Mouse (Mus musculus): ENCODE measurements at regions not wholly inside any gene's neighbourhood (a gene's known extent, or its start where the extent isn't known, plus 50 kb on each side); places are given as distances from the start of the nearest gene placed in this dataset.
"Not testable (repeated sequence)": the region's sequence is repeated elsewhere in the genome, so short reads cannot be mapped to it uniquely, and the experiment has no call there.

DNA sequence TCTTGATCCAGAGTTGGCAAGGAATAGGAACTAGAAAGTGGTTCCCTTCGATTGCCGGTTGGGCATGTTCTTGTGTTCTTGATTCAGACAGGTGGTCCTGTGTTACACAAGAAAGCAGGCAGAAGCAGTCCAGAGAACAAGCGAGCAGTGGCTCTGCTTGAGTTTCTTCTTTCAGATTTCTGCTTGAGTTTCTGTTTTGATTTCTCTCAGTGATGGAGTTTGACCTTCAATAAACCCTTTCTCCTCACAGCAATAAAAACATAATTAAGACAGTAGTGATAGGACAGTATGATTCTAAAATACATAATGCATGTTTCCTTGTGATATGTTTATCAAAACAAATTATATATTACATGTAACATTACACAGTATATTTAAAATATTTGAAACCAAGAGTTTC is 59.1 kb downstream of the Klf6 start:
- Histone ChIP-seq H3K9me3 (no peaks in the 10 kb centered on the region), H3K4me2 (replicated peaks) (no peak overlapping the region), H3K27me3 (no peaks in the 10 kb centered on the region), H3K4me1 (no peaks in the 10 kb centered on the region), H3K36me3 (no peaks in the 10 kb centered on the region), H3K9ac (no peak overlapping the region), H3K4me3 (no peak overlapping the region), H3K27ac (no peak overlapping the region)
- ATAC-seq (ENCODE audit: low FRiP score, low read depth) = no peak
- 79% methylated on average over 3 of the region's 3 CpGs for WGBS

DNA sequence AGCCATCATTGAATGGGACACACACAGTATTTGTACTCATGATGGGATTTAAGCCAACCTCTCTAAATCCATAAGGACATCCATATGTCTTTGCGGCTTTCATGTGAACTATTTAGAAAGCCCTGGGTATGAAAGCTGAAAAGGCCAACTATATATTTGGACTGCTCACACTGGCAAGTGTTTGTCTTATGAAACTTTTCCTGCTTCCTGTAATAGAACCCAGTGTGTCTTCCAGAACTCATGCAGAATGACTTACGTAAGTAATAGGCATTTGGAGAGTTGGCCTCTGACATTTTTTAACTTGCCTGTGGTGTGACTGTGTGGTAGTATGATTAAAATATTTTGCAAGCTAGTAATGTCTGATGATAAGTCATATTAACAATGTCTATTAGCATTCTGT is 70.2 kb downstream of the Klf6 start:
- no peak for ATAC-seq (ENCODE audit: low FRiP score, low read depth)
- Histone ChIP-seq H3K4me3 (no peak overlapping the region), H3K9ac (no peak overlapping the region), H3K4me2 (replicated peaks) (no peak overlapping the region), H3K36me3 (no peaks in the 10 kb centered on the region), H3K27ac (no peak overlapping the region), H3K4me1 (no peaks in the 10 kb centered on the region), H3K9me3 (no peaks in the 10 kb centered on the region), H3K27me3 (no peaks in the 10 kb centered on the region)
- 90% methylated on average over 2 of the region's 2 CpGs for WGBS

DNA sequence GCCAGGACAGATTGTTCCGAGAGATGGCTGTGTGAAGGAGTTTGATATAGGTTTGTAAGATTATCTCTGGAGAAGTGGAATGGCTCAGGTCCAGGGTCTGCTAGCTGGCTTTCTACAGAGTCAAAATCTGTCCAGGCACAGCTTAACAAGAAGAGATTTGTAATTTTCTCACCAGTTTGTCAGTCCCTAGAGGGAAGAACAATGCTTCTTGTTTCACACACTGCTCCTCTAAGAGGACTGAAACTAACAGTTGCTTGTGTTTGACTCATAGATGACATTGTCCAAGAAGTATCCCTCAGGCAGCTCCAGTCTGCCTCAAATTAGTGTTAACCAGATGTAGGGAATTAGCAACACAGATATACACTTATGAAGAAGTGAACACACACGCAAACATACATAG is 76.2 kb downstream of the Klf6 start:
- 83% methylated on average over 2 of the region's 2 CpGs for WGBS
- Histone ChIP-seq H3K4me1 (no peaks in the 10 kb centered on the region), H3K36me3 (no peaks in the 10 kb centered on the region), H3K4me3 (no peak overlapping the region), H3K9me3 (no peaks in the 10 kb centered on the region), H3K9ac (no peak overlapping the region), H3K27ac (no peak overlapping the region), H3K27me3 (no peaks in the 10 kb centered on the region), H3K4me2 (replicated peaks) (no peak overlapping the region)
- ATAC-seq (ENCODE audit: low FRiP score, low read depth) = no peak

DNA sequence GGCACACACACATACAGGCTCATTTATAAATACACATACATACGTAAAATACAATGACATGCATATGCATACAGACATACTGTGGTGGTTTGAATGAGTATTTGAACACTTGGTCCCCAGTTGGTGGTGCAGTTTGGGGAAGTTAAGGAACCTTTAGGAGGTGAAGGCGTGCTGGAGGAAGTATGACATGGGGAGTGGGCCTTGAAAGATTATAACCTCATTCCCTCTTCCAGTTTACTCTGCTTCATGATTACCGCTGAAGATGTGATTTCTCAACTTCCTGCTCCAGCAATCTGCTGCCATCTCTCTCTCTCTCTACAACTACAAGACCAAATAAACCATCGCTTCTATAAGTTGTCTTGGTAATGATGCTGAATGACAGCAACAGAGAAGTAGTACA is 76.7 kb downstream of the Klf6 start:
- ATAC-seq (ENCODE audit: low FRiP score, low read depth) = no peak
- Histone ChIP-seq H3K9me3 (no peaks in the 10 kb centered on the region), H3K36me3 (no peaks in the 10 kb centered on the region), H3K4me1 (no peaks in the 10 kb centered on the region), H3K27ac (no peak overlapping the region), H3K9ac (no peak overlapping the region), H3K27me3 (no peaks in the 10 kb centered on the region), H3K4me2 (replicated peaks) (no peak overlapping the region), H3K4me3 (no peak overlapping the region)
- 86% methylated on average over 4 of the region's 4 CpGs for WGBS

DNA sequence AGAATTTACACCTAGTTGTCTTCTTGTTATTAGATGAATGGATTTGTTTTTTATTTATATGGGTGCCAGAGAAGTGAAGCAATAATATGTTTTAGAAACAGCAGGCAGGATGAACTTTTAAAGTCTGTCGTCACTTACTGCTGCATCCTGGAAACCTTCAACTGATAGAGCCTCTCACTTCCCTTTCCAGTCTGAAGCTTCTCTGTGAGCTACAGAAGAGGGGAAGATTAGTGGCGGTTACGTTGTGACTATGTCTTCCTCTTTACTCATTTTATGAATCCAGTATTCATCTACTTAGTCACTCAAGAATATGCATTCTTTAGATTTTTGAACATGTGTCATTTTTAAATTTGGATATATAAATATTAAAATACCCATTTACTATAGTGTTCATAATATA is 78.1 kb downstream of the Klf6 start:
- Histone ChIP-seq H3K4me1 (no peaks in the 10 kb centered on the region), H3K36me3 (no peaks in the 10 kb centered on the region), H3K4me3 (no peak overlapping the region), H3K9ac (no peak overlapping the region), H3K27ac (no peak overlapping the region), H3K27me3 (no peaks in the 10 kb centered on the region), H3K4me2 (replicated peaks) (no peak overlapping the region), H3K9me3 (no peaks in the 10 kb centered on the region)
- 79% methylated on average over 3 of the region's 3 CpGs for WGBS
- ATAC-seq (ENCODE audit: low FRiP score, low read depth) = no peak

DNA sequence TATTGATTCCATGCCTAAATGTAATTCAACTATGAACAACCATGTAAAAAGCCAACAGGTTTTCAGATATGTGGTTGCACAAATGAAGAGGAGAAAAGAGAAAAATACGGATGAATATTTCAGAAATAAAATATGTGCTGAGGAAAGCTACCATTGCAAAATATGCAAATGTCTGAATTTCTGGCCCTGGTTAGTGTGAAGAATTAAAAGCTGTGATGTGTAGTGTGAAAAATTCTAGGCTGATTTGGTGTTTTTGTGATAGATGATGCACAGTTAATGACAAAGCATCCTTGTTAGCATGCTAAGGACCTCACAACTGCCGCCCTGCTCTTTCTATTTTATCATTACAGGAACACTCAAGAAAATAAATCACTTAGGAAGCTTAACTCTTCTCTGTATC is 91.6 kb downstream of the Klf6 start:
- Histone ChIP-seq H3K9ac (no peak overlapping the region), H3K36me3 (no peaks in the 10 kb centered on the region), H3K27me3 (no peaks in the 10 kb centered on the region), H3K27ac (no peak overlapping the region), H3K4me1 (no peaks in the 10 kb centered on the region), H3K4me2 (replicated peaks) (no peak overlapping the region), H3K4me3 (no peak overlapping the region), H3K9me3 (no peaks in the 10 kb centered on the region)
- WGBS = 78% methylated on average over 2 of the region's 2 CpGs
- ATAC-seq (ENCODE audit: low FRiP score, low read depth) = no peak

DNA sequence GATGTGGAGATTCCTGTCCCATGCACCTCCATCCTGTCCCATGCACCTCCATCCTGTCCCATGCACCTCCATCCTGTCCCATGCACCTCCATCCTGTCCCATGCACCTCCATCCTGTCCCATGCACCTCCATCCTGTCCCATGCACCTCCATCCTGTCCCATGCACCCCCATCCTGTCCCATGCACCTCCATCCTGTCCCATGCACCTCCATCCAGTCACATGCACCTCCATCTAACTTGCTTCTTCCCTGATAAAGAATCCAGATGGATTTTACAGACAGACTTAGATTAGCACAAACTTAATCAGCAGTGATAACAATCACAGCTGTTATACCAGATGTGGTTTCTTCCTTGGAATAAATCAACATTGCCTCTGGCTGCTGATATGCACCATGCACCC is 93.8 kb downstream of the Klf6 start:
- H3K27me3 ChIP-seq; H3K9ac ChIP-seq; H3K9me3 ChIP-seq; H3K36me3 ChIP-seq; H3K4me3 ChIP-seq; H3K4me1 ChIP-seq; H3K27ac ChIP-seq; H3K4me2 ChIP-seq (replicated peaks); ATAC-seq (ENCODE audit: low FRiP score, low read depth): not testable (repeated sequence)

DNA sequence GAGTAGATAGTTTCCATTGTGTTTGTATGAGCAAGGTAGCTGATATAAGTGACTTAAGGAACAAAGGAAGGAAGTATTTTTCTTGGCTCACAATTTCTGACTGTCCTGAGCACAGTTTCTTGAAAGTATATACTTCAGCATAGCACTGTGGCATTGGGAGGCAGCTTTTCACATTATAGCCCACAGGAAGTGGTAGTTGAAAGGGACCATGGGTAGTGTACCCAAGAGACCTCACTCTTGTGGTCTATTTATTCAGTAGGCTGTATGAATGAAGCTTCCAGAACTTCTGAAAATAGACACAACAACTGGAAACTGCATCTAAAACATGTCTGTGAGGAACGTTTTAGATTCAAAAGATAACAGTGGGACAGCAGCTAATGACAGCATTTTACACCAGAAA is 94.9 kb downstream of the Klf6 start:
- no peaks in the 10 kb centered on the region for H3K9me3 ChIP-seq
- H3K4me2 ChIP-seq (replicated peaks) = no peak overlapping the region
- WGBS = 41% methylated on average over 1 of the region's 1 CpGs
- H3K27me3 ChIP-seq = no peaks in the 10 kb centered on the region
- H3K27ac ChIP-seq = no peak overlapping the region
- ATAC-seq (ENCODE audit: low FRiP score, low read depth) = no peak
- no peaks in the 10 kb centered on the region for H3K36me3 ChIP-seq
- H3K4me1 ChIP-seq = no peaks in the 10 kb centered on the region
- H3K4me3 ChIP-seq = no peak overlapping the region
- no peak overlapping the region for H3K9ac ChIP-seq

DNA sequence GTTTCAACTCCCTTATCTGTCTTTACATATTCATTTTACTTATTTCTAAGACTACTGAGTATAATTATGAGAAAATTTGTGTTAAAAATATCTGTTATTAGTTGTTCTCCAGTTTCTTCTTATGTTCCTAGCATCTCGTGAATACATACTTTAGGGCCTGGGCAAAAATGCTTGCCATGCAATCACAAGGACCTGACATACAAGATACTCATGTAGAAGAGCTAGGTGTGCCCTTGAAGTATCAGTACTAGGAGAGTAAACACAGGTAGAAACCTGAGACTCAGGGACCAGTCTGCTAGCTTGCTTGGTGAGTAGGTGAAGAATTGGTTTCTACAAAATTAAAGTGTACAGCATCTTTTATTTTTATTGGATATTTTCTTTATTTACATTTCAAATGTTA is 101.7 kb downstream of the Klf6 start:
- H3K4me1 ChIP-seq = no peaks in the 10 kb centered on the region
- no peak overlapping the region for H3K4me2 ChIP-seq (replicated peaks)
- no peak overlapping the region for H3K9ac ChIP-seq
- WGBS = 91% methylated on average over 1 of the region's 1 CpGs
- H3K9me3 ChIP-seq = no peaks in the 10 kb centered on the region
- no peaks in the 10 kb centered on the region for H3K36me3 ChIP-seq
- no peak overlapping the region for H3K27ac ChIP-seq
- H3K27me3 ChIP-seq = no peaks in the 10 kb centered on the region
- no peak overlapping the region for H3K4me3 ChIP-seq
- ATAC-seq (ENCODE audit: low FRiP score, low read depth) = no peak

DNA sequence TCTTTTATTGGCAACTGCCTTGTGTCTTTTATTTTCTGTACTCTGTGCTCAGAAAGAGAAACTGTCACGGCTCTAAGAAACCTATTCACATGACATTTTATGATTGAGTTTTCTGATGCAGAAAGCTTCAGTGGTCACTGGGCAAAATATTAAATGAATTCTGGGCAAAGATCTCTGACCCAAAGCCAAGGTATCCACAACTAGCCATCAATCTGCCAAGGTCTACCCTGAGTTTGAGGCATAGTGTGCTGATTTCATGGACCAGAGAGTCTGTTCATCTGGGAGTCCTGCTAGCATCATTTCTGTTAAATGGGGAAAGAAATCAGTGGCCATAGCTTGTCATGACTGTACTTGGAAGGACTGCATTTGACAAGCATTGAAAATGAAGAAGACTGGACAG is 103.3 kb downstream of the Klf6 start:
- H3K9ac ChIP-seq = no peak overlapping the region
- H3K27me3 ChIP-seq = no peaks in the 10 kb centered on the region
- no peaks in the 10 kb centered on the region for H3K9me3 ChIP-seq
- no peak overlapping the region for H3K4me2 ChIP-seq (replicated peaks)
- no peaks in the 10 kb centered on the region for H3K4me1 ChIP-seq
- WGBS = 80% methylated on average over 1 of the region's 1 CpGs
- no peak overlapping the region for H3K27ac ChIP-seq
- no peak overlapping the region for H3K4me3 ChIP-seq
- ATAC-seq (ENCODE audit: low FRiP score, low read depth) = no peak
- H3K36me3 ChIP-seq = no peaks in the 10 kb centered on the region

DNA sequence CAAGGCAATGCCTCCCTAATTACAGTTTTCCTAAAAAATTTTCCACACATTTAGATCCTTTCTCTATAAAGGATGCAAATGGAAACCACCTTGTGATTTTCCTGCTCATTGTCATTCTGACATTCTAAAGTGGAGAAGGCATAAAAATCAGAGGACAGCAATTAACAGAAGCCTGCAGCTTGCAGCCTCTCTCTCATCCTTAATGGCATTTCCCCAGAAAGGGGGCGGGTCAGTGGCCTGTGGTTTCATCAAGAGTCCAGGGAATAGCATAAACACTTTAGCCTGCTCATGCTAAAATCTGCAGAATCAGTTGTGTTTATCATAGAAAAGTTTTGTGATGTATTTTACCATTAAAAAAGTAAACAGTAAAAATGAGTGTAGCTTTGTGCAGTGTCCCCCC is 117.3 kb downstream of the Klf6 start:
- ATAC-seq (ENCODE audit: low FRiP score, low read depth) = no peak
- Histone ChIP-seq H3K4me3 (no peak overlapping the region), H3K9ac (no peak overlapping the region), H3K27ac (no peak overlapping the region), H3K4me1 (no peaks in the 10 kb centered on the region), H3K27me3 (no peaks in the 10 kb centered on the region), H3K9me3 (no peaks in the 10 kb centered on the region), H3K4me2 (replicated peaks) (no peak overlapping the region), H3K36me3 (no peaks in the 10 kb centered on the region)
- 41% methylated on average over 1 of the region's 1 CpGs for WGBS

DNA sequence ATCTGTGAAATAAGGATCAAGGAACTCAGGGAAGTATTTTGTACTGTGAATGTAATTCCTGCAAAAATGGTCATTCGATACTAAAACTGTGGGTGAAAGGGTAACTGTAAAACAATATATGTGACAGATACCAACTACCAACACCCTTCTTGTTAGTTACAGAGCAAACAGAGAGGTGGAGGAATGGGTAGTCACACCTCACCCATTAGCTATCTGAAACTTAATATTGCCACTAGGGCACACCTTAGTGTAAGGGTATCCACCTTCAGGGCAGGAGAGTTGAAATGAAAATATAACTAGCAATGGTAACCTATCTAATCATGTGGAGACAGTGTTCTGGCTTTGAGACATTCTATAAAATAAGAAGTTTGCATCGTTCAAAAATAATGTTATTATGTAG is 126.2 kb downstream of the Klf6 start:
- H3K27me3 ChIP-seq = no peaks in the 10 kb centered on the region
- H3K27ac ChIP-seq = no peak overlapping the region
- H3K36me3 ChIP-seq = no peaks in the 10 kb centered on the region
- WGBS = 91% methylated on average over 2 of the region's 2 CpGs
- ATAC-seq (ENCODE audit: low FRiP score, low read depth) = no peak
- no peak overlapping the region for H3K9ac ChIP-seq
- H3K9me3 ChIP-seq = no peaks in the 10 kb centered on the region
- H3K4me2 ChIP-seq (replicated peaks) = no peak overlapping the region
- no peaks in the 10 kb centered on the region for H3K4me1 ChIP-seq
- H3K4me3 ChIP-seq = no peak overlapping the region

DNA sequence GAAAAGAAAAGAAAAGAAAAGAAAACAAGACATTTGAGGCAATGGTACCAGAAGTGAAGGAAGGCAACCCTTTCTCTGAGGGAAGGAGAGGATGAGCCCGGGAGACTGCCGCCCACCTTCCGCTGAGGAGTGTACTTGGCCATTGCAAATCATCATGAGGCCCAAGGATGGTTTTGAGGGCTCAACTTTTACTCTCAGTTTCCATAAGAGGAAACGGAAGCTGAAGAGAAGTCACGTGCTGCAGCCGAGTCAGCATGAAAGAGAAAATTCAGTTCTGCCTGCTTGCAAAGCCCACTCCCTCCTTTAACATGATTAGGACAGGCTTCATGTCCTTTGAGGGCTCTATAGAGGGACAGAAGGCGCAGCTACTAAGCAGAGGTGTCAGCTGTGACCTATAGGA is 127.1 kb downstream of the Klf6 start:
- no peak for ATAC-seq (ENCODE audit: low FRiP score, low read depth)
- Histone ChIP-seq H3K36me3 (no peaks in the 10 kb centered on the region), H3K4me1 (no peaks in the 10 kb centered on the region), H3K27ac (no peak overlapping the region), H3K9ac (no peak overlapping the region), H3K9me3 (no peaks in the 10 kb centered on the region), H3K4me2 (replicated peaks) (no peak overlapping the region), H3K4me3 (no peak overlapping the region), H3K27me3 (no peaks in the 10 kb centered on the region)
- WGBS = 85% methylated on average over 7 of the region's 7 CpGs

Measured in limb, embryonic 13.5 days (tissue).